Mouse (Mus musculus) effector memory CD4-positive, alpha-beta T cell, adult 5 months (primary cell): Measurements from ENCODE around the gene Nasp. TPM values are rescaled to one million over a fixed set of nuclear protein-coding genes. Genes with fewer than 3 reads are reported as not detected.

ENCODE experiments used
- polyA plus RNA-seq: library from polyadenylated mRNA; unstranded; fragments of 100-300 nt; shearing (Covaris generic); gene quantifications from one replicate; pipeline ENCODE4 v1.2.1, GENCODE M21; 2017

Gene Nasp
- 91.4 TPM for polyA plus RNA-seq

DNA sequence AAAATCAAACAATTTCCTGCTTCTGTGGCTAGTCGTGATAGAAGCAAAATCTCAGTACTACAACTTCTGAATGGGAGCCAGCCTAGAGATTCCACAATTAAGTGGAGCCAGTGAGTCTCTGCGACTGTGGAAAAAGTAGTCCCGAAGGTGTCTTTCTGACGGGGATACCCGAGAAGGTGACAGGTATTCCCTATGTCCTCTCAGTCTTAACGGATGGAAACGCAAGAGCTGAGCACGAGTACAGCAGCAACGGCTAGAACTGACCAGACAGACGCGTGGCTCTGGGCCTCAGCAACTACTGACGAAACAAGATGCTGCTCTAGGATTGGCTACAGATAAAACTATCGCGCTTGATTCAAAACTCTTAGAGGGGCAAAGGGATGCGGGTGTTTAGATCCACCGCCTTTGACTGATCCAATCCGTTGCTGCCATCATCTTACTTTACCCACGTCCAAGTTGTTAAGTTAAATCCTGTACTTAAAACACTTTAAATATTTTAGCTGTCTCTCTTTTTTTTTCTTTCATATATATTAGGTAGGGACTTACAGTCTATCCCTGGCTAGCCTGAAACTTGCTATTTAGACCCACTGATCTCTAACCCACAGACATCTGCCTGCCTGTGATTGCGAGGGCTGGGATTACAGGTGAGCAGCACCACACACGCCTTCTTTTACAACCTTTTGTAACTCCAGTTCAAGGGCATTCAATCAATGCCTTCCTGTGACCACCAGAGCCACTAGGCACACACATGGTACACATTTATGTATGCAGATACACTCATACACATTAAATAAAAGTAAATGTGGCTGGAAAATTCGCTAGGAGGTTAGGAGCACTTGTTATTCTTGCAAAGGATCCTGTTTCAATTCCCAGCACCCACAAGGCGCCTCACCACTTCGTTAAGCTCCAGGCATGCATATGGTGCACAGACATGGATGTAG lies at the start of gene Nasp:
TSS of gene Nasp (minus strand) at position 220 of the 941 bp plus-strand sequence.

DNA sequence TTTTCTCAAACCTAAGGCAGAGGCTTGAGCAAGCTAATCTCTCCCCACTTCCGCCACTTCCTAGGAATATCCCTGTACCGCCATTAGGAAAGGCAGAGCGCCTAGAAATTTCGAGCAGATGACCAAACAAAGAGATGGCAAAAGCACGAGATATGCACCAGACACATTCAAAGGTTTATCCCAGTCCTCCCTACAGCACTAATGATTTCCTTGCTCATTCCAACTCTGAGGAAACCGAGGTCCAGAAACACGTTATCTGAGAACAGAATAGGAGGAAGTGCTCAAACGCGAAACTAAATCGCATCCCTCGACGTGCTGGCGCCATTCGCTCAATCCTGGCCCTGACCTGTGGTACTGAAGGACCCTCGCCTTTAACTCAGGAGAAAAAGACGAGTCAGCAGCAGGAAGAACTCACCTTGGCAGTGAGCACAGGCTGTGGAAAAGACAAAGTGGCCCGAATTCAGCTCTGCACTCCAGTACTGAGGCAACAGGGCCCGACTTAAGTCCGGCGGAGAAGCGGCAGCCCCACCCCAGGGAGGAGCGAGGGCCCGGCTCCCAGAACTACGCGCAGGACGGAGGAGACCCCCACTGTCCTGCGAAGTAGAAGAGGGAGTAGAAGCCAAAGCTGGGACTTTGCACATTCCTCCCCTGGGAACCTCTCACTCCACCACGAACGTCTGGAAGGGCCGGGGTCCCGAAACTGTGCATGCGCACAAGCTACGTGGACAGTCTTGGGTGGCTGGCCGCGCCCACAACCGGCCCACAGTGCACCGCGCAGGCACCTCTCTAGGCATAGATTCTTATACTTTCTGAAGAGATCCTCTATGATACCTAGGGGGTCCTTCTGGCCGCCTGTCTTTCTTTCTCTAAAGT lies 23.4 kb upstream of the Nasp start, which contains the start of gene Akr1a1:
TSS of gene Akr1a1 (minus strand) at position 757 of the 873 bp plus-strand sequence.

GRCm38 (mm10) chr4:116596379-116596778 lies 31.4 kb downstream of the Nasp start, which contains the start of gene Ccdc17:
TSS of gene Ccdc17 (plus strand) at chr4:116596654.

DNA sequence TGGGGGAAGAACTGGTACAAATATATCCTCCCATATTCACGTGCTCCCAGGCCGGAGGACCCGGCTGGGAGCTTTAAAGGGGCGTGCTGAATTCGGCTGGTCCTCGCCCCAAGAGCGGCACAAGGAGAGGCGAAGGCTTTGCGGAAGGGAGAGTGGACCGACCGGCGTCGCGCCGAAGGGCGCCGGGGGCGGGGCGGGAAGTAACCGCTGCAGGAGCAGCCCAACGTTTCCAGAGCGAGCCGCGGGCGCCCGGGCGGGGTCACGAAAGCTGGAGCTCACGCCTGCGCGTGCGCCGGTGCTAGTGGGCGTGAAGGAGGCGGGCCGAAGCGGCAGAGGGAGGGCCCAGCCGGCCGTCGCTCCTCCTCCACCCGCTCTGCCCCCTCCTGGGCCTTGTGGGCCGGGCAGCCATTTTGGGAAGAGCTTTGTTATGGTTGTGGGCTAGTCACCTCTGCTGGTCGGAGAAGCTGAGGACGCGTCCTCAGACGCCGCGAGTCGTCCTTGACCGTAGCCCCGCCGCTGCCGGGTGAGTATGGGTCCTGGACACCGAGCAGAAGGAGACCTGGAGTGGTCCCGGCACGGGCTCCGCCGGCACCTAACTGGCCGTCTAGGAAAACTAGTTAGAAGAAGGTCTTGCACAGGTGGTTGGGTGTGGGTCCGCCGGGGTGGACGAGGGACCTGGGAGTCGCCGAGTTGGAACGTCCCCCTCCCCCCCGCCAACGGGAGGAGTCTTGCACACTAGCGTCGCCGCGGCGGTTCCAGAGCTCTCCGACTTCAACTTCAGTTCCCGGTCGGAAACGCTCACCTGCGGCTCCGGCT lies 70.2 kb downstream of the Nasp start, which contains the start of gene Gpbp1l1:
TSS of gene Gpbp1l1 (plus strand) at position 353 of the 816 bp plus-strand sequence.

DNA sequence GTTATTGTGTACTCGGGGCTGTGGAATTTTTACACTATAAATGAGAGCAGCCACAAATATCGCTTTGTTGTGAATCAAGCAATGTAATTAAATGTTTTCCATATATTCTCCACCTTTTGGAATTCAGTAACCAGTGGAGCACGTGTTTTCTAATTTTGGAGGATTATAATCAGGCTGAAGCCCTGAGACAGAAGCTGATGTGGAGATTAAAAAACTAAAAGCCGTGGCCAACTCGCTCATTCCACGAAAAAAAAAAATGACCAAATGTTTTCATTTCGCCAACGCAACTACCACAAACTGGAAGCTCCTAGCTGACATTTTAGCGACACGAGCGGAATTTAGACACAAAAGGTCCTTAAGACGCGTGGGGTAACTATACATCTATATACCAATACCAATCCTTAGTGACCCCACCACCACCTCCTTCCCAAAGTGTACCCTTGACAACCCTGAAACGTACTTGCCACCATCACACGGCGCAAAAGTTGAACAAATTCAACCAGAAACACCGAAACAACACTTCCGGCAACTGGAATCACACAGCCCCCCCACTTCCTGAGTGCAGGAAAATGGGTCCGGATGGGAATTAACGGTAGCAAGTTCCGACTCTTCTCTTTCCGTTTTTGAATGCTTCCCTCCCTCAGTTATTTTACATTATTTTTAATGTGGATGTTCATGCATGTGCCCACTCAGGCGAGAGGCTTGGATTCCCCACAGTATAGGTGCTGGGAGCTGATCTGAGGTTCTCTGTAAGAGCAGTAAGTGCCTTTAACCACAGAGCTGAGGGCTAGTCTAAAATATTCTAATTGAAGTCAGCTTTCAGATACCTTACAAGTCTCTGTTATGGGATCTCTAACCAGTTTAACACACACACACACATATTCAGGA lies 72.1 kb downstream of the Nasp start, which contains the start of gene Tmem69:
TSS of gene Tmem69 (minus strand) at position 524 of the 888 bp plus-strand sequence.

Other genes starting within 250 kb of the Nasp start
- 12.8 TPM for gene Mast2, start 163.8 kb downstream of the Nasp start, polyA plus RNA-seq
- gene Ipp, start 120.4 kb downstream of the Nasp start, polyA plus RNA-seq, result 11.2 TPM
- gene Tmem69, start 72.0 kb downstream of the Nasp start, polyA plus RNA-seq, result 7.1 TPM
- 61.4 TPM for gene Gpbp1l1, start 70.3 kb downstream of the Nasp start, polyA plus RNA-seq
- 8.7 TPM for gene Ccdc17, start 31.3 kb downstream of the Nasp start, polyA plus RNA-seq
- 215 TPM for gene Akr1a1, start 23.7 kb upstream of the Nasp start, polyA plus RNA-seq
- gene Prdx1, start 57.6 kb upstream of the Nasp start, polyA plus RNA-seq, result 495 TPM
- 3.7 TPM for gene Mmachc, start 80.5 kb upstream of the Nasp start, polyA plus RNA-seq
- gene Ccdc163, start 80.6 kb upstream of the Nasp start, polyA plus RNA-seq, result 9.8 TPM
- gene Tesk2, start 93.0 kb upstream of the Nasp start, polyA plus RNA-seq, result 3.2 TPM
- 31.4 TPM for gene Toe1, start 179.7 kb upstream of the Nasp start, polyA plus RNA-seq
- 10.6 TPM for gene Mutyh, start 179.8 kb upstream of the Nasp start, polyA plus RNA-seq
- not detected for gene Hpdl, start 193.8 kb upstream of the Nasp start, polyA plus RNA-seq
- gene Zswim5, start 249.4 kb upstream of the Nasp start, polyA plus RNA-seq, result 0.24 TPM